Mouse (Mus musculus) lung, postnatal 4 days (tissue): ENCODE results near the gene Sgms1.
"Not testable (repeated sequence)": the region's sequence is repeated elsewhere in the genome, so short reads cannot be mapped to it uniquely, and the experiment has no call there.

Experiments
- DNase-seq, 2 experiments: peaks; one replicate each; pipeline ENCODE4 v3.0.0; 2021

The Sgms1 gene

DNA sequence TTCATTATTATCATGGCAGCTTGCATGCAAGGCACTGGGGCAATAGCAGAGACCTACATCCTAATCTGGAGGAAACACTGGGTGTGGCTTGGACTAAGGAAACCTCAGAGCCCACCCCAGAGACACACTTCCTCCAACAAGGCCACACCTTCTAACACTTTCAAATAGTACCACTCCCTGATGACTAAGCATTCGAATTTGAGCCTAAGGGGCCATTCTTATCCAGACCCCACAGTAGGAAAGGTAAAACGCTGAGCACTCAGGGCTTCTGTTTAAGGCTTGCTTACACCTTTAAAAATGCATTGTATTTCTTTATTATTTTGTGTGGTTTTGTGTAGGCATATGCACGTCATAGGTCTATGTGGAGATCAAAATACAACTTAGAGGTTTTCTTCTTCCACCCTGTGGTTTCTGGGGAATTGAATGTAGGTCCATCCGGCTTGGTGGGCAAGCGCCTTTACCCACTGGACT is 217.0 kb downstream of the Sgms1 start:
- peak in 1 of 2 experiments; percentile 51 for DNase-seq

DNA sequence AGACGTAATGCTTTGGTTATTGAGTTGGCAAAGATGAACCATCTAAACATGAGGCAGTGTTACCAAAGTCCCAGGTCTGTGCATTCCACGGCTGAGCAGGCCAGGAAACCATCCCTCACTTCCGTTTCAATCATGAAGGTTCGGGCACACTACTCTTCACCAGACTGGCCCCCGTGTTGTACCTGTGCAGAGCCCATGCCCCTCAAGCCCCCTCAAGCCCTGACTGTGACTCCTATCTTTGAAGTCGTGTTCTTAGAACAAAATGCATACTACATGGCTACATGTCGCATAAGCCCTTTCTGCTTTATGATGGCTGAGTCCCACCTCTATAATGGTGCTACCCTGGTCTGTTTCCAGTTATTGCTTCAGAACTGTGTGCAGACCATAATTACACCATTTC is 217.5 kb downstream of the Sgms1 start:
- peak in 1 of 2 experiments; percentile 4 for DNase-seq

DNA sequence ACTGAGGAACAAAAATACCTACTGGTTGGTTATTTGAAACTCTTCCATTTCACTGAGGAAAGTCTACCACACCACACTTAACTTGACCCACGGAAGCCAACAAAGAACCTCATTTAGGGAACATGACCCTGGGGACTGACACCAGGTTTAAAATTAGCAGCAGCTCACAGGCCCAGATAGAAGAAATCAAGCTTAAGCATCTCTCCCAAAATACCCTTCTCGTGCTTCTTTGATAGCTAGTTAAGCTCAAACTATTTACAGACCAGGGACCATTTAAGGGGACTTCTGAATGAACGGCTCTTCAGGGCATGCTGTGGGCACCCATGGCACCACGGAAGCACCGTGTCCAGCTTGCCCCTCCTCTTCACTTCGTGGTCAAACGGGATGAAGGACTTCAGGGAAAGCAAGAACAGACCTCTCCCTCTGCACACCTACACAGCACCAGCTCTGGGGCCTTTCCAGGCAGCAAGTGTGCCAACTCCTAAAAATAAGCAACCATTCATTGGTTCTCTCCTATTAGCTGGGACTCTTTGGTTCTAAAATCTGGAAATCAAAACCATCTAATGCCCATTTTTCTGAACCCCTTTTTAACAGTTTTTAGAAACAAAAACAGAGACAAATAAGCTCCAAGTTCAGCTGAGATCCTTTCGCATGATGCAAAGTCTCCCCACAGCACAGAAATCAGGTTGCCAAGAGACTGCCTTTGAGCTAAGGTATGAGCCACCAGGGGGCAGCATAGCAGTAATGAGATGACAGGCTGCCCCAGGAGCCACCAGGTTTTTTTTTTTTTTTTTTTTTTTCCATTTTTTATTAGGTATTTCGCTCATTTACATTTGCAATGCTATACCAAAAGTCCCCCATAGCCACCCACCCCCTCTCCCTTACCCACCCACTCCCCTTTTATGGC is 219.6 kb downstream of the Sgms1 start:
- DNase-seq: peak; percentile 61 to 82

DNA sequence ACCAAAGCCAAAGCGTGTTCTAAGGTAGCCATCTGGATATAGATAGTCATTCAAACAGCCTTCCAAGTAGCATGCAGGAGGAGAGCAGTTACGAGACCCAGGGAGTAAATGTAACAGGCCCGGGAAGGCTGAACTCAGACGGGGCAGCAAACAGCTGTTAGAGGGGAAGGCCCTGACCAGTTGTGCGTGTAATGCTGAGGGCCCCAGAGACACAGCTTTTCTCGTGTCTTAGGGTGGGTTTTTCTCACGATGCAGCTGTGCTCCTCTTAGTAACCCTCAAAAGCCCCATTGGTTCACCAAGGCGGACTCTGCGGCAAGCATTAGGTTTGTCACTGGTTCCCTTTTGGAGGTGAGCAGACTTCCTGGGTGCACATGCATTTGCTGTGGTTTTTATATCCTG is 221.5 kb downstream of the Sgms1 start:
- DNase-seq: peak in 1 of 2 experiments; percentile 8

DNA sequence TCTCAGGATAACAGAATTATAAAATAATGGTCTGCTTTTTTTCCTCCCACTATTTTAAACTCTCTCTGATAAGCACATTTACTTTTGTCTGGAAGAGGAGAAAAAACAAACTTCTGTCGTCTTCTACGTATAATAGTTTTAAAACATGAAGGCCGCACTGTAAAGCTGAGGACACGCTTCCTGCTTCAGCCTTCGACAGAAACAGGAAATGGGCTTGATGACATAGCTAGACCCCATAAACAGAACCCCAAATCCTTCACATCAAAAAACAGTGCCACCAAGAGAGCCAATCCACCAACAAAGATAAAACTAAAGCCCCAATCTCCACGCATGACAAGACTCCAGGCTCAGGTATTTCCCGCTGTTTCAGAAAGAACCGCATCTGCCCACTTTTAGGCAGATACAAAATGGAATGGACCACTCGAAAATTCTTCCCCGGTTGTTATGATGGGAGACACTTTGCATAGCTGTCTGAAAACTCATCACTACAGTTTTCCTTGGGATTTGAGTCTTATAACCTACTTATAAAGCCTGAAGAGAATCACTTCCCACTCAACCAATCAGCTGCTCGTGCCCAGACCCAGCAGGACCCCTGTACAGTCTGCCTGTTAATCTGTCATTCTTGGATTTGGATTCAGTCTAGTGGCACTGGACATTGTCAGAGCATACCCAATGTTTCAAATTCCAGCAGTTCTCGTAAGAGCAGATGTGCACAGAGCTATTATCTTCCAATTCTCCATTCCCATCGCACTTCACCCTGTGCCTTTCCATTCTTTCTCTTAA is 222.5 kb downstream of the Sgms1 start:
- DNase-seq: no peak

DNA sequence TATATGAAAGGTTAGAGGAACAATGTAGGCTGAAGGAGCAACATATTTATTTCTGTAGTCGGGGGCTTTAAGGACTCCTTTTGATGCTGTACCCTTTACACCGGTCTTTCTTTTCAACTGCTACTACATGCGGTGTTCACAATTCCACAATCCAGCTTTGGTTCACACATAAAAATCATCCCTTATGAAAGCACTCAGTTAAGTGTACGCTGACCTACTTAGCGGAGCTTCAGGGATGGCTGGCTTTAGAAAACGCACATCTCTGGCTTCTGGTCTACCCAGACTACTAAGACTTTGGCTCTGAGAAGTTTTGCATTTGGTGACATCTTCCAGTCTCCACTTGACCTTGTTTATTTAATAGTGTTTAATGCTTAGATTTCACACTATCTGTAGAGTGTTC is 223.8 kb downstream of the Sgms1 start:
- no peak for DNase-seq

DNA sequence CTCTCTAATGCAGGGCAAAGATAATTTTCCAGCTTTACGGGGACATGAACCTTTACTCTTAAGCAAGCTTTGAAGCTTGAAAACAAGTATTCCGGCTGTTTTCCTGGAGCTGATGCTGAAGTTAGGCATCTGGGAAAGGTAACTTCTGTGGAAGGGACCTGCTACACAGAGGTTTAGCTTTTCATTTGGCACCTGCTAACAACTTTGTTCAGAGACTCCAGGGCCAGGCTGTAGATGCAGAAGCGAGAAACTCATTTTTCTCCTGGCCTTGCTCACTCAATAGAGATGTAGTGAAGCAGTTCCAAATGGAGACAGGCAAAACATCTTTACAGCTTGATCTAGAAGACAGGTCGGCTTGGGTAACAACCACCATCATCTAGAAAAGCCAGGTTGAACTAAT is 225.4 kb downstream of the Sgms1 start:
- no peak for DNase-seq

DNA sequence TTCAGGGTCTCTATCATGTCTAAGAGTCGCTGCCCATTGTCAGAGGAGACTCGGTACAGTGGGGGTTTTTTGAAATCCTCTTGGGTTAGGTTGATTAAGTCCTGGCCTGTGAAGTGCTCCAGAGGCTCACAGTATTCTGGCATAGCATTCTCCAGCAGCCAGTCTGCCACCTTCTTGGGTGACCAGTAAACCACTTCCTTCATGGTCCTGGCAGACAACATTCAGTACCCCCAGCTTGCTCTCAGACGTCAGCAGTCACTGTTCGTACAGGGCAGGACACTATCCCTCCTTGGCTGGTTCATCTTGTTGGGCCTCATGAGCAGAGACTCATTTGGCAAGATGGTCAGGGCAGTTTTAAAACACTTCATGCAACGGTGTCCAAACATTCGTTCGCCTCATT is 229.6 kb downstream of the Sgms1 start:
- DNase-seq: no peak

DNA sequence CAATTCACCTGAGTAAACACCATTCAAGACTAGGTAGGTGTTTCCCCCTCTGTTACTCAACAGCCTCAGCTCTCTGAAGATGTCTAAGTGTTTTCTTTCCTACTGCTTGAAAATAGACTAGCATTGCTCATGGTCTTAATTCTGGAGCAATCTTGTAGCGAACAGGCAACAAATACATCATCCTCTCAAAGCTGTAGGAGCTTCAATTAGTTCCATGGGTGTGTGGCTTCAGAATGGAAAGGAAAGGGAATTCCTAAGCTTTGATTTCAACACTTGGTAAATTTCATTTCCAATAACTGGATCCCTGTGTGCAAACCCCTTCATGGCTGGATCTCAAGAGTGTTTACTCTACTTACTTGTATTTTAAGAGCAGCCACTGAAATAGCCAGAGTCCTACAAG is 230.3 kb downstream of the Sgms1 start:
- no peak for DNase-seq

DNA sequence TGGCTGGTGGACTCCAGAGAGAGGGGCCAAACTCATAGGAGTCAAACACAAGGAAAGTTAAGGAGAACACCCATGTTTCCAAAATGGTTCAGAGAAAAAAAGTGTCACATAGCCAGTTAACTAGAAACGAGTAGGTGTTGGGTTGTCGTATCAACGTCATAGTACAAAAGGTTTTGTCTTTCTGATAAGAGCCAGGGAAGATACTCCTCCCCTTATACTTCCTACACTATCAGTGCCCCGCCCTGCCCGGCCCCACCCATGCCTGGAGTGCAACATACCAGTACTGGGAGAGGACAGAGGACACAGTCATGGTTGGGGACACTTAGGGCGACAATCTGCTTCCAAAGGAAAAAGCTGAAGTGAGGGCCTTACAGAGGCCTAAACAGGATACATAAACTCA is 232.5 kb downstream of the Sgms1 start:
- DNase-seq: no peak

DNA sequence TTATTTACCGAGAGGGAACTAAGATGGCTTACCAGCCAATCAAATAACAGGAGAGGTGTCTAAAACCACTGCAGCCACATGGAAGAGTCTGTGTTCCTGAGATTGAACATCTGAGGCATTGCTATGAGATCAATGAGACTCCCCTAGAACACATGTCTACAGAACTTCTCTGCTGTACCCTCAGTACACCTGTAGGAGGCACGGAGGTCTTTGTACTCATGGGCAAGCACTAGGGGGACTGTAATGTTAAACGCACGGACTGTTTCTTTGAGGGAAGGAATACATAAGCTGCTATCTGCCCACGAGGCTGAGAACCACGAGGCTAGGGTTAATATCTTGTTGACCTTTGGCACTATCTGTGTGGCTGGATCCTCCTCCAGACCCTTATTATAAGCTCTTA is 237.0 kb downstream of the Sgms1 start:
- DNase-seq: no peak

DNA sequence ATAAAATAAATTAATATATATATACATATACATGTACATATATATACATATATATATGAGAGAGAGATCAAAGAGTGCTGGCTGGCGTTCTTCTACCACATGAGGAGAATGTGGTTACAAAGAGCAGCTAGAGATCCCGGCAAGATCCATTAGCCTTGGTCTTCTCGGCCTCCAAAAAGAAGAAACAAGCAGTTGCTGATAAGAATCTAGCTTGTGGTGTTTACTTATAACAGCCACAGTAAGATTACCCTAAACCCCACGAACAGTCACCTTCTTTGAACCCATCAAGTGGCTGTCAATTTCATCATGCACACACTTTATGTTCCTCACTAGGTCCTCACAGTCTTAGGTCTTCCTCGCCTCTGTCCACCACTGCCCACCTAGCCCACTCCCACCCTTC is 240.8 kb downstream of the Sgms1 start:
- DNase-seq: no peak

DNA sequence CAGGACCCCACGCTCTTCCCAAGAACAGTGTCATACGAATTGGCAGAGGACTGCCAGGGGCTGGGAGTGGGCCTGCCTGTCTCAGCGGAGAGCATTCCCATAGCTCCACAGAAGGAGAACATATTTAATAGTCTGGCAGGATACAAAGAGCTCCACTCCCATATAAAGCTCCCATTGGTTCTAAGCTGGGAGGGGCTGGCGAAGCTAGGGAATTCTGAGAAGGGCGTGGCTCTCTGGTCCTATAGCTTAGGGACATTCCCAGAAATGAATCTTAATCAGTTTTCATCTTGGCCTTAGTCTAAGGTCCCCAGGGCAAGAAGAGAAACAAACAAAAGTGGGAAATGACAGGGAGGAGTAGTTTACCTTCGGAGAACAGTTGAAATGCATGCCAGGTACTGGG is 247.1 kb downstream of the Sgms1 start:
- DNase-seq: no peak

DNA sequence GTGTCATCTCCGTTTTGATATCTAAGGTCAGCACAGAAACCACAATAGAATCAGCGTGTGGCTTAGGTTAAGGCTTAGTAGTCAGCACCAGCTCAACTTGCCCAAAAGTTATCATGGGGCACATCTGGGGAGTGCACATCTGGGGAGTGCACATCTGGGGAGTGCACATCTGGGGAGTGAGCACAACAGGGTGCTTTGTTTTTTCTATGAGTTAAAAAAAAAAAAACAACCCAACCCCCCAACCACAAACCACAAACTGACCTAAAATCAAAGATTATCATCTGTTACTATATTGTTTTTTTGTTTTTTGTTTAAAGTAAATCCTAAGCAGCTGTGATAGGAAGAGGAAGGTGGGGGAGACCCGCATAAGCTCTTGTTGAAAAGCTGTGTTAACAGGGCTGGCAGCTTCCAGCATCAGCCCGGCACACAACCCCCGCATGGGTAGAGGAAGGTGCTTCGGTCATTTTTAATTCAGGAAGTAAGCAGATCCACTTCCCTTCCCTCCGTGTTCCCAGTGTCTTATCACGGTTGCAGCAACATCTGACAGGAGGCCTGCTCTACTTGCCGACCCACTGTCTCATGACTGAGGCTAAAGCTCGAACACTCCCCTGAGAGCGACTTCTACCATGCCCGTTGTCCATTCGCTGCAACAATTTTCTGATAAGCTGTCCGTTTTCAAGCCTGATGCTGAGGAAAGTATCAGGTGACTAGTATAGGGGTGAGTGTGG is 251.0 kb downstream of the Sgms1 start:
- no peak for DNase-seq

DNA sequence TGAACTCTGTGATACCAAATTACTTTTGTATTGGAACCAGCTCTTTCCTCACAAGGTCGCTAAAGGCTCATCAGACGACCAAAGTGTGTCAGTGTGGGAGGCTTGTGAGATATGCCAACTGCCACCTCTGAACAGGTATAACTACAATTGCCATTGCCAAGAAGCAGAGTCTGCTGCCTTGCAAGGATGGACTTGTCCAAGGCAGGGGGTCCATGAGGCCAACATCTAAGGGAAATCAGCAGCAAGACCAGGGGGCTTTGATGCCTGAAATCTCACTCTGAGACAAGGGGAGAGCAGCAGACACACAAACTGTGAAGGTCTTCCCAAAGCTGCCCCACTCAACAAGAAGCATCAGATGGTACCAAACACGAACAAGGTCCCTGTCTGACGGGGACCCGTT is 251.6 kb downstream of the Sgms1 start:
- no peak for DNase-seq

DNA sequence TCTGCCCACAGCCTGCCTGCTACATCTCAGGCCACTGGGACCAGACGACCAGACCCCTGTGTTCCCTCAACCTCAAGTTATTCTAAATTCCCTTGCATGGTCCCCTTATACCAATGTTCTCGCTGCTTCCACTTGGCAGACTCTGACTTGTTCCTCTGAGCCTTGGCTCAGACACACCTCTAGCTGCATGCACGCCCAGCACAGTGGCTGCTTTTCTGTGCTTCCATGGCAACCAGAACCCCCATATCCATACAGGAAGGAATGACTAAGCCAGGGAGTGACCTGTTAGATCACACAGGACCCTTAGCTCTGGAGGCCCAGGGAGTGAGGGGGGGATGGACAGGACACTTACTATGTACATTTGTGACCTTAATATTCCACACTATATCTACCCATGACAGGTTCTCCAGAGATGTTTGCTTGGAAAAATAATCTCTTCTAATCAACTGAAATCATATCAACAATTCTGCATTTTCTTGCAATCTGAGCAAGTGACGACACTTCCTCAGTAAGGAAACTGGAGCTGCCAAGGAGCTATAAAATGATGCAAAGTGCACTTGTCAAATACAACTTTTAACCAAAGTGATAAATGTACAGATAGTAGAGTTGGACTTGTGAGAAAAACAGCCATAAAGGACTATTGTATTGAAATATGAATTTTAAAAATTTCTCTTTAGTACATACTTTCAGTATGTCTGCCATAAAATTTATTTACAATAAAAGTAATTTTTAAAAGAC is 252.5 kb downstream of the Sgms1 start:
- DNase-seq: peak; percentile 15 to 36

DNA sequence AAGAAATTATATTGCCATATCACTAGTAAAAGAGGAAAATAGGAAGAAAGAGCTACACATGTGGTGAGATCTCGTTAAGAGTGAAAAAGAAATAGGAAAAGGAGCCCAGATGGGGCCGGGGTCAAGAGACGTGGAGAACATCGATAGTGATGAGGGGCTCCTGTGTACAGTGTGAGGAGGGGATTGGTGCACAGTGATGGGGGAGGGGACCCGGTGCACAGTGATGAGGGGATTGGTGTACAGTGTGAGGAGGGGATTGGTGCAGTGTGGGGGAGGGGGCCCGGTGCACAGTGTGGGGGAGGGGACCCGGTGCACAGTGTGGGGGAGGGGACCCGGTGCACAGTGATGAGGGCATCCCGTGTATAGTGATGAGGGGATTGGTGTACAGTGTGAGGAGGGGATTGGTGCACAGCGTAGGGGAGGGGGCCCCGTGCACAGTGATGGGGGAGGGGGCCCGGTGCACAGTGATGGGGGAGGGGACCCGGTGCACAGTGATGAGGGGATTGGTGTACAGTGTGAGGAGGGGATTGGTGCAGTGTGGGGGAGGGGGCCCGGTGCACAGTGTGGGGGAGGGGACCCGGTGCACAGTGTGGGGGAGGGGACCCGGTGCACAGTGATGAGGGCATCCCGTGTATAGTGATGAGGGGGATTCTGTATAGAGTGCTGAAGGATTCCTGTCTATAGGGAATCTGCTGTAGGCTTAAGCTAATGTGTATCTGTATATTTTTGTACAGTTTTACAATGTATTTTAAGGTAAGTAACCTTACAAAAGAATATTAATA is 257.6 kb downstream of the Sgms1 start:
- DNase-seq: not testable (repeated sequence)

DNA sequence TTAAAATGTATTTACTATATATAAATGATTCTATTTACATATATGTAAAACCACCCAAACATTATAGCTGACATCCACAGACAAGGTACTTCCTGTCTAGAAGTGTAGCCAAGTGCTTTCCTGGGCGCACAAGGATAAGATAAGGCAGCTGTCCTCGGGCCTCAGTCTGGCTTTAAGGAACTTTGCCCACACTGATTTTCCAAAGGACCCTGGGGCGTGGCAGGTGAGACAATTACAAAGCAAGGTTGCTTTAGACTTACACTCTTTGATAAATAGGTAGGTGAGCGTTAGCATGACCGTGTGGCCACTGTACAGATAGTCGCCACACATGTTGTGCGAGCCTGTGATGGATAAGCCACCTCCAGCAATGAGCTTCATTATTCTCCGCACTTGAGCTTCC is 260.2 kb downstream of the Sgms1 start:
- no peak for DNase-seq

DNA sequence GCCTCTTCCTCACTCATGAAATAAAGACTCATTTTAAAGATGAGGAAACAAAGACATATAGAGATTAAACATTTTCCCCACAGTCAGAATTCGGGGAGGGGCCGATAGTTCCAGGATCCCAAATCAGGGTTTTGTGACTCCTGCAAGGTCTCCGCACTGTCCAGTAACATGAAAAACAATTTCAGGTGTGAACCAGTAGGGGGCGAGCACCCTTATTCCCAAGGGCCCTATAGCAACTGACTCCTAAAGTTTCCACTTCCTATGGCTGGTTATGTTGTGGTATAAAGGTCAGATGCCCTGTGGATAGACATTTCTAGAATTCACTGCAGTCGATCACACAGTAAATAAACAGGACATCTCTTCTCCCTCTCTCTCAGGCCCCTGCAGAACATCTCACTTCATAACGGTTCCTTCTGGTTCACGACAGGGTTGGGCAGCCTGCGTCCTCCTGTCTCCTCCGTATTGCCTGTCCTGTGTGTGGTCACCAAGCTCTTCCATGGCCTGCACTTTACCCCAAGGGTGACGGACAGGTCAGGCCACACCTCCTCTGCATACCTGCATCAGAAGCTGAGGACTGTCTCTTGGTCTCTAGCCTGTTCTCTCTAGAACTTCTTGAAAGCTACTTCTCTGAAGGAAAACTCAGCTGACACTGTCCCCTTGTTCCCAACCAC is 262.2 kb downstream of the Sgms1 start:
- DNase-seq: peak in 1 of 2 experiments; percentile 34

DNA sequence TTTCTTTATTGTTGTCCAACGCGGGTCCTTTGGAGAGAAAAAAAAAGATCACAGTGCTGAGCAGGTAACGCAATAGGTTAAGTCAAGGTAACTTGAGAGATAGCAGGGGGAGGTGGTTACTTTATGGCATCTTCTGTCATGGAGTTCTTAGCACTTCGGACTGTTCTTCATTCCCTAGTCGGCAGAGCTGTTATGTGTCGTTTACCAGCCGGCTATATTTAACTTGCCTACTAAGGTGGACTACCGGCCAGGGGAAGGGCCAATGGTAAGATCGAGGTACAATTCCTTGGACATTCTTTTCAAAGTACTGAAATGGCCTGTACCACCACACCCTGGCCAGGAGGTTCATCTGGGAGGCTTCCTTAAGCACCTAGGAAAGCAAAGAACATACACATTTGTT is 265.4 kb downstream of the Sgms1 start:
- no peak for DNase-seq

DNA sequence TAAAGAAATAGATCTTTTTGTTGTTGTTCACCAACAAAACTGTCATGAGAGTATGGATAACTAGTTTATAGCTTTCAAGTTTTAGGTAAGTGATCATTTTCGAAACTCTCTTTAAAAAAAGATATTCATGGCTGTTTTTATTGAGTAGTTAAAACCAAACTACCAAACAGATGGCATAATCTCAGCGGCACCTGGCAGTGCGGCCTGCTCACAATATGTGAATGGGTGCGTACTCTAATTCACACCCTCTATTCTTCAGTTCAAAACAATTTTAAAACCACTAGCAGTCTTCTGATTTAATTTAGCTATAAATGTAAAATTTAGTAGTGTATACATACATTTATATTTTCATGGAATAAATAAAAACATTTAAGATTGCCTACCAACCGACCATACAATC is 266.3 kb downstream of the Sgms1 start:
- DNase-seq: no peak
